Mouse (Mus musculus) midbrain, embryonic 12.5 days (tissue): ENCODE results near the gene Kif7. TPM values are rescaled to one million over a fixed set of nuclear protein-coding genes. Genes with fewer than 3 reads are reported as not detected.

Experiments
- ATAC-seq: fragments of 200-750 bp; cut with Nextera tagmentation; 2 replicates; pipeline ENCODE4 v1.8.0; 2017; ENCODE audit warnings: low read depth, moderate TSS enrichment, moderate library complexity; ENCODE audit not compliant: low FRiP score
- H3K27ac ChIP-seq: fragments of 300-500 bp; sonication (generic); replicated peaks from 2 replicates; pipeline ENCODE4 v1.5.1; 2016; ENCODE audit warnings: mild to moderate bottlenecking
- H3K27me3 ChIP-seq: fragments of 300-500 bp; sonication (generic); 2 replicates; pipeline ENCODE4 v1.6.1; 2016; ENCODE audit warnings: mild to moderate bottlenecking
- H3K36me3 ChIP-seq: fragments of 300-500 bp; sonication (generic); 2 replicates; pipeline ENCODE4 v1.6.1; 2016
- H3K4me1 ChIP-seq: fragments of 300-500 bp; sonication (generic); 2 replicates; pipeline ENCODE4 v1.6.1; 2016
- H3K4me2 ChIP-seq: fragments of 300-500 bp; sonication (generic); replicated peaks from 2 replicates; pipeline ENCODE4 v1.6.1; 2016; ENCODE audit warnings: mild to moderate bottlenecking, moderate library complexity
- H3K4me3 ChIP-seq: fragments of 300-500 bp; sonication (generic); 2 replicates; pipeline ENCODE4 v1.5.1; 2016; ENCODE audit warnings: mild to moderate bottlenecking
- H3K9ac ChIP-seq: fragments of 300-500 bp; sonication (generic); replicated peaks from 2 replicates; pipeline ENCODE4 v1.6.1; 2016; ENCODE audit warnings: mild to moderate bottlenecking, moderate library complexity
- H3K9me3 ChIP-seq: fragments of 300-500 bp; sonication (generic); 2 replicates; pipeline ENCODE4 v1.6.1; 2016; ENCODE audit warnings: mild to moderate bottlenecking
- WGBS: fragments of 180-500 bp; shearing (Covaris S2); methylation state at CpG from one replicate; pipeline ENCODE4 v1.1.7; 2016; 5-methylcytosine and 5-hydroxymethylcytosine counted together
- polyA plus RNA-seq: library from polyadenylated mRNA; unstranded; fragments of >200 nt; fragmentation: Nextera tagmentation; extraction: Ambion mirVana; gene quantifications from 2 replicates; pipeline ENCODE4 v1.2.1, GENCODE M21; 2016

The Kif7 gene
- polyA plus RNA-seq: 7.2 and 7.5 TPM in 2 replicates

DNA sequence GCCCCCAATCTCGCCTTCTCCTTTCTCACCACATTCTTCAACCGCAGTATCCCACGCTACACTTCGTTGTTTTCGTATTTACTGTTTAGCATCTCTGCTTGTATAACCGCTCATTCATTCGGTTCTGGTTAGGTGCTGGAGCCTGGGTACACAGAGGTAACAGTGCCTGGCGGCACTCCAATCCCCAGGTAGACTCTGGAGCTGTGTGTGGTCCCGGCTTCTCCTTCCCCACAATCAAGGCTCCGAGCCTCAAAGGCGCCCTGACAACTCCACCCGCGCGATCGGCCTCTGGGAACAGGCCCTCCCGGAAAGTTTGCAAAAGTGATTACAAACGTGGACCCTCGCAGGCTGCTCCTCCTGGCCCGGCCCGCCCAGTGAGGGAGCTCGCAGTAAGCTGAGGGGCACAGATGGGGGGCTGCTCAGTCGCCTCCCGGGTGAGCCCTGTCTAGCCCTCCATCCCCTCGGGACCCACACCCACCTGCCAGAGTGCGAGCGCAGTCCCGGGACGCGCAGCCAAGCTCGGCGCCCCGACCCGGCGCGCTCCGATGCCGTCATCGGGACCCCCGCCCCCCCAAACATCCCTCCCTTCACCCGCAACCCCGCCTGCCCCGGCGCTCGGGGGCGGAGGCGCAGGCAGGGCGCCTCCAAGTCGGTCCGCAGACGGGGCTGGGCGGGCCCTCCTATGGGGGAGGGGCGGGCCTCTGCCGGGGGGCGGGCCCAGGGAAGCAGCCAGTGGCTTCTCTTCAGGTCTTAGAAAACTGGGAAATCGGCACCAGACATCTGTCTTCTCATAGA, at the start of gene Kif7:
Kif7 (minus strand) TSS at position 534 of the 795 bp plus-strand sequence.
- Histone ChIP-seq H3K27ac (peak within 1 kb of the TSS; percentile 65), H3K4me2 (peak within 1 kb of the TSS; percentile 76), H3K36me3 (no peaks in the 10 kb centered on the region), H3K4me1 (peaks cover 23% of the 10 kb centered on the region), H3K27me3 (peaks cover 41% of the 10 kb centered on the region), H3K9ac (peak within 1 kb of the TSS; percentile 63), H3K9me3 (no peaks in the 10 kb centered on the region), H3K4me3 (peak within 1 kb of the TSS; percentile 52)
- 1% methylated on average over 54 of the region's 55 CpGs for WGBS
- peak; percentile 94 for ATAC-seq

DNA sequence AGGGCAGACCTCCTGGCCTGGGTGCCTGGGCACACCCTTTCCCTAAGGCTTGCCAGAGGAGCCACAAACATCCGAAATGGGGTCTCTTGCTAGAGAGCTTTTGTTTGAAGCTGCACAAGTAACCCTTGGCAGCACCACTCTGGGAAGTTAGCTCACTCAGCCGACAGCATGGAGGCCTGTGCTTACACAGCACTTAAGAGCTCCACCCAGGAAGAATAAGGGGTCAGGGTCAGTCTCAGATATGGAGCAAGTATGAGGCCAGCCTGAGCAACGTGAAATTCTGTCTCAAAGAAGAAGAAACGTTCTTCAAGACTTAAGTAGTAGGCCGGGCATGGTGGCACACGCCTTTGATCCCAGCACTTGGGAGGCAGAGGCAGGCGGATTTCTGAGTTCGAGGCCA, 46.6 kb upstream of the Kif7 start:
- no peaks in the 10 kb centered on the region for H3K4me1 ChIP-seq
- no peak overlapping the region for H3K27ac ChIP-seq
- no peaks in the 10 kb centered on the region for H3K36me3 ChIP-seq
- H3K4me2 ChIP-seq: no peak overlapping the region
- no peaks in the 10 kb centered on the region for H3K27me3 ChIP-seq
- no peak for ATAC-seq
- no peaks in the 10 kb centered on the region for H3K9me3 ChIP-seq
- WGBS: 82% methylated on average over 8 of the region's 8 CpGs
- H3K9ac ChIP-seq: no peak overlapping the region
- no peak overlapping the region for H3K4me3 ChIP-seq

DNA sequence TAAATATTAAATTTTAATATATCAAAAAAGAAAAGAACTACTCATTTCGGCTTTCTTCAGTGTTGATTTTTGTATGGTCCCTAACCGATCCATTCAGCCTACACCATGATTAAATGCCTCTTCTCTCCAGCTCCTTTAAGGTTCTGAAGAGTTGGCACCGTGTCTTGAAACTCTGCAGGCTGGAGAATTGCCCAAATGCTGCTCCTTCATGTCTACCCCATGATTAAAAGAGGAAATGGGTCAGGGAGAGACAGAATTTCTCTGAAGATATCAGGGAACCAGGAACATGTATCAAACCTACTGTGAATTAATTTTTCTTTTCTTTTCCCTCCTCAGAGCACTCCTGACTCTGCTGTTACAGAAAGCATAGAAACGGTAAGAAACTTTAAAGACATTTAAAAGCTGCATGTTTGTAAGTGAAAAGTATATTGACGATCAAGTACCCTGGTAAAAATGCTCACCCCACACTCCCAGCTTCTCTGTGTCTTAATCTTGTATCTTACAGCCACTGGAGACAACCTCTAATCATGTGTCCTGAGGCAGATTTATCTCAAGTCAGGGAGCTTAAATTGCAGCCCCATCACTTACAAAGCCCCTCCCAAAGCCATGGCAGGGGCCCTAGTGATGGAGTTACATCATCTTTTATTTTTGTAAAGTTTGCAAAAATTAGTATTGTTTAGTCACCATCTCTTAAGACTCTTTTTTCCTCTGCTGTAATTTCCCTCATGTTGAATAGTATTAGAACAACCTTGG, 45.8 kb upstream of the Kif7 start:
- 86% methylated on average over 5 of the region's 5 CpGs for WGBS
- H3K36me3 ChIP-seq: no peaks in the 10 kb centered on the region
- no peak overlapping the region for H3K27ac ChIP-seq
- H3K9ac ChIP-seq: no peak overlapping the region
- no peak overlapping the region for H3K4me2 ChIP-seq
- H3K4me3 ChIP-seq: no peak overlapping the region
- H3K4me1 ChIP-seq: no peaks in the 10 kb centered on the region
- no peaks in the 10 kb centered on the region for H3K27me3 ChIP-seq
- no peaks in the 10 kb centered on the region for H3K9me3 ChIP-seq
- ATAC-seq: no peak

DNA sequence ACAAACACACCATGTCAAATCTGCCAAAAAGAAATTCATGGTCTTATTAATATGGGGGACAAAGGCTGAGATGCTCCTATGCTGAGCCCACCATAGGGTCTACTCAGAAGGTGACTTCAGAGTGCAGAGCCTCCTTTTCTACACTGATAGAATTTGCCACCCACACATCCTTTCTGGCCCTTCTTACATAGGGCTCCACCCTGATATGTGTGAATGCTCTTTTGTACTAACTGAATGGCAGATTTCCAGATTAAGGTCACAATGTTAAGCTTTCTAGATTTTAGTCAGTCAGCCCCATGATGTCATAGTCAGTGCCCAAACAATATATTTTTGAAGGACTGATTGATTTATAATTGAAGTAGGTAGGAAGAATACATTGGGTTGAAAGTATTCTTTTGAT, 44.2 kb upstream of the Kif7 start:
- H3K4me1 ChIP-seq: no peaks in the 10 kb centered on the region

DNA sequence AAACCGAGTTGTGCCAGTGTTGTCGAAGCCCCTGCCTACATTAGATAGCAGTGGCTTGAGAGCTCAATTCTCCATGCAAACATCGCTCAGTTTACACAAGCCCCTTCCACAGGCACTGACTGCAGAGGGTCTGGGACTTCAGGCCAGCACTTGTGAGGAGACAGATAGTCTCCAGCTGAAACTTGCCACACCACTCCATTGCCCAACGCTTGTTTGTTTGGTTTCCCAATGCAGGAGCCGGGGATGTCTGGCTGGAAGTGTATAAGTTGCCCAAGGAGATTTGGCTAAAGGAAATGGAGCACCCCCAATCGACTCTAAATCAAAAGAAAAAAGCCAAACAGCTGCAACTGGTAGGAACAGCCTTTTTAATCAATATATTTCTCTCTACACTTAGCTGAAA, 42.7 kb upstream of the Kif7 start:
- WGBS: 83% methylated on average over 6 of the region's 6 CpGs
- no peak for ATAC-seq

More for the DNA sequence above, 44.2 kb upstream of the Kif7 start:
- Histone ChIP-seq H3K27ac (no peak overlapping the region), H3K4me2 (no peak overlapping the region), H3K9me3 (no peaks in the 10 kb centered on the region), H3K9ac (no peak overlapping the region), H3K27me3 (no peaks in the 10 kb centered on the region), H3K36me3 (no peaks in the 10 kb centered on the region), H3K4me3 (no peak overlapping the region)
- ATAC-seq: no peak

DNA sequence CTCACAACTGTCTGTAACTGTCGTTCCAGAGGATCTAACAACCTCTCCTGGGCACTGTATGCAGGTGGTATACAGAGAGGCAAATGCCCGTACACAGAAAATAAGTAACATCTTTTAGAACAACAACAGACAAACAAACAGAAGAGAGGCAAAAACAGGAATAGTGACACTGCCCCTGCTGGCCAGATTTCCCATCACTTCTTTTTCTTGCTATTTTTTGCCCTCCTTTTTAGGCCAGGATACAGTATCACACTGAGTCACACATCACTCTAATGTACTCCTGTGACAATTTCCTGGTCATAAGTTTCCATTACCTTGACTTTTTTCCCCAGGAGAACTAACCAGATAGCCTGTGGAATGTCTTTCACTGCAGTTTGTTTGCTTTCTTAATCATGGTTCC, 40.8 kb upstream of the Kif7 start:
- no peaks in the 10 kb centered on the region for H3K36me3 ChIP-seq
- 59% methylated on average over 2 of the region's 2 CpGs for WGBS

More for the DNA sequence above, 42.7 kb upstream of the Kif7 start:
- no peaks in the 10 kb centered on the region for H3K27me3 ChIP-seq
- no peaks in the 10 kb centered on the region for H3K36me3 ChIP-seq
- H3K9ac ChIP-seq: no peak overlapping the region
- no peak overlapping the region for H3K4me3 ChIP-seq
- no peak overlapping the region for H3K27ac ChIP-seq
- no peaks in the 10 kb centered on the region for H3K4me1 ChIP-seq
- H3K9me3 ChIP-seq: no peaks in the 10 kb centered on the region
- H3K4me2 ChIP-seq: no peak overlapping the region

DNA sequence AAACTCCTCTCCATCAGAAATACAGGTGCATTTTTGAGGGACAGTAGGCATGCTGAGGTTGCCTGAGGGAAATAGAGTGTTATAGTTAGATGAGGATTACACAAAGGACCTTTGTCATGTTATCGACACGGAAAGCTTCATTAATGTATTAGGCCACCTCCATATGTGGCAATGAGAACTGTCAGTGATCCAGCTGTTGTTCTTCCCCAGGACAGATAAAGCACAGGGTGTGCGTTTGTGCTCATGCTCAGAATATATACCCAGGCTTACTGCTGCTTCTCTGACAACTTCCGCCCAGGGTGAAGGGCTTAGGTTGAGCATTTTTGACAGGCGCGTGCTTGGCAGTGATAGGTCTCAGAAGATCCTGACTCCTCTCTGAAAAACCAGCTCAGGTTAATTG, 34.0 kb upstream of the Kif7 start:
- no peak overlapping the region for H3K4me3 ChIP-seq
- 84% methylated on average over 6 of the region's 6 CpGs for WGBS
- H3K9ac ChIP-seq: no peak overlapping the region
- no peaks in the 10 kb centered on the region for H3K36me3 ChIP-seq
- ATAC-seq: no peak
- H3K27me3 ChIP-seq: no peaks in the 10 kb centered on the region
- H3K4me1 ChIP-seq: no peaks in the 10 kb centered on the region
- H3K4me2 ChIP-seq: no peak overlapping the region
- no peaks in the 10 kb centered on the region for H3K9me3 ChIP-seq
- no peak overlapping the region for H3K27ac ChIP-seq

More for the DNA sequence above, 40.8 kb upstream of the Kif7 start:
- Histone ChIP-seq H3K9me3 (no peaks in the 10 kb centered on the region), H3K9ac (no peak overlapping the region), H3K4me1 (no peaks in the 10 kb centered on the region), H3K27ac (no peak overlapping the region), H3K4me3 (no peak overlapping the region), H3K4me2 (no peak overlapping the region), H3K27me3 (no peaks in the 10 kb centered on the region)
- ATAC-seq: no peak

DNA sequence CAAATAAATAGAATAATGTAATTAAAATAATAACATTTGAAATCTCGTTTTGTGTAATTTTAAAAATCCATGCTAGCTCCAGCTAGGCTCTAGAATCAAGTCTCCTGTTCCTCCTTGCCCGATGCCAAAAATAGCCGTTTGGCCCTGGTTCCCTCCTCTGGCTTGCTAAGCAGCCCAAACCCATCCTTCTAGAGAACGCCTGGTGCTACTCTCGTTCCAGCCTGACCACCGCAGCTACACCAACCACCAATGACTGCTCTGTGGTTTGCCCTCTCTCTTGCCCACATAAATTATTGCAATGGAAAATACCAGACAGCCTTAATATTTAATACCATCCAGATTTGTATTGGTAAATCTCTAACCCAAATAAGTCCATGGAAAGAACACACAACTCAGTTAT, 32.1 kb upstream of the Kif7 start:
- no peak overlapping the region for H3K9ac ChIP-seq
- no peaks in the 10 kb centered on the region for H3K27me3 ChIP-seq
- no peak for ATAC-seq
- H3K36me3 ChIP-seq: no peaks in the 10 kb centered on the region
- no peaks in the 10 kb centered on the region for H3K9me3 ChIP-seq
- H3K4me2 ChIP-seq: no peak overlapping the region
- H3K27ac ChIP-seq: no peak overlapping the region
- no peak overlapping the region for H3K4me3 ChIP-seq
- WGBS: 87% methylated on average over 6 of the region's 6 CpGs
- peaks cover 4% of the 10 kb centered on the region; the same call in 1 of the 2 replicates for H3K4me1 ChIP-seq

DNA sequence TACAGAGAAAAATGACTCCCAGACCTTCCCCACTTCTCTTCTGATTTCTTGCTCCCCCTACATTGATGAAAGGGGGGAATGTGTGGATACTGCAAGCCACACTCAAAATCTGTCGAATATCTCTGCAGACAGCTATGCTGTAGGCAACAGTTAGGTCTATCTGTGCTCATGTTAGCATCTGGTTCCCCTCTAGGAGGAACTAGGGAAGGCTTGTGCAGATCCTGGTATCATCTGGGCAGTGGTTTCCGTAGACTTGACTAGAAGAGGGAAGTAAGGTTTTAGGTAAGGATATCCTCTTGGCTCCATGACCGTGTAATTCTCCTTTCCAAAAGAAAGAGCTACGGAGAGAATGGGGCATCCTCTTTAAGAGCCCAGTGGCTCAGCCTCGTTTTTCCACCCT, 29.1 kb upstream of the Kif7 start:
- H3K27me3 ChIP-seq: no peaks in the 10 kb centered on the region
- WGBS: 80% methylated on average over 5 of the region's 5 CpGs
- peaks cover 4% of the 10 kb centered on the region; the same call in 1 of the 2 replicates for H3K4me1 ChIP-seq
- H3K4me3 ChIP-seq: no peak overlapping the region
- H3K9me3 ChIP-seq: no peaks in the 10 kb centered on the region
- no peak for ATAC-seq
- H3K4me2 ChIP-seq: no peak overlapping the region
- H3K36me3 ChIP-seq: no peaks in the 10 kb centered on the region
- no peak overlapping the region for H3K27ac ChIP-seq
- no peak overlapping the region for H3K9ac ChIP-seq

DNA sequence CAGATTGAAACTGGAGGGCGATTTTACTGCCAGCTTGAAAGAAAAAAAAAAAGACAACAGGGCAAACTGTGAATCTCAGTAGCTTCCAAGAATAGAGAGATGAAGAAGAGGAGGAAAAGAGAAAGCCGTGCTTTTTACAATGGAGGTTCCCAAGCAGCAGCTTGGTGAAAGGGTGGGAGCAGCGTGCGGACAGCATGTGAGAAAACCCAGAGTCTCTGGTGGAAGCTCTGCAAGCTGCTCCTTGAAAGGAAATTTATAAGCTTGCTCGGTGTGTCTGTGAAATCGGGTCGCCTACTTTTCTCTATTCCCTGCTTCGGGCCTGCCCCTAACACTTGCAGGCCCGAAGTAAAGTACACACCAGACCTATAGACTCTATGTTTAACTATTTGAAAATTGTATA, 28.5 kb upstream of the Kif7 start:
- H3K36me3 ChIP-seq: no peaks in the 10 kb centered on the region
- no peak overlapping the region for H3K4me2 ChIP-seq
- no peaks in the 10 kb centered on the region for H3K9me3 ChIP-seq
- H3K27me3 ChIP-seq: no peaks in the 10 kb centered on the region
- peaks cover 4% of the 10 kb centered on the region; the same call in 1 of the 2 replicates for H3K4me1 ChIP-seq
- no peak overlapping the region for H3K9ac ChIP-seq
- WGBS: 91% methylated on average over 9 of the region's 9 CpGs
- H3K27ac ChIP-seq: no peak overlapping the region
- ATAC-seq: no peak
- H3K4me3 ChIP-seq: no peak overlapping the region

DNA sequence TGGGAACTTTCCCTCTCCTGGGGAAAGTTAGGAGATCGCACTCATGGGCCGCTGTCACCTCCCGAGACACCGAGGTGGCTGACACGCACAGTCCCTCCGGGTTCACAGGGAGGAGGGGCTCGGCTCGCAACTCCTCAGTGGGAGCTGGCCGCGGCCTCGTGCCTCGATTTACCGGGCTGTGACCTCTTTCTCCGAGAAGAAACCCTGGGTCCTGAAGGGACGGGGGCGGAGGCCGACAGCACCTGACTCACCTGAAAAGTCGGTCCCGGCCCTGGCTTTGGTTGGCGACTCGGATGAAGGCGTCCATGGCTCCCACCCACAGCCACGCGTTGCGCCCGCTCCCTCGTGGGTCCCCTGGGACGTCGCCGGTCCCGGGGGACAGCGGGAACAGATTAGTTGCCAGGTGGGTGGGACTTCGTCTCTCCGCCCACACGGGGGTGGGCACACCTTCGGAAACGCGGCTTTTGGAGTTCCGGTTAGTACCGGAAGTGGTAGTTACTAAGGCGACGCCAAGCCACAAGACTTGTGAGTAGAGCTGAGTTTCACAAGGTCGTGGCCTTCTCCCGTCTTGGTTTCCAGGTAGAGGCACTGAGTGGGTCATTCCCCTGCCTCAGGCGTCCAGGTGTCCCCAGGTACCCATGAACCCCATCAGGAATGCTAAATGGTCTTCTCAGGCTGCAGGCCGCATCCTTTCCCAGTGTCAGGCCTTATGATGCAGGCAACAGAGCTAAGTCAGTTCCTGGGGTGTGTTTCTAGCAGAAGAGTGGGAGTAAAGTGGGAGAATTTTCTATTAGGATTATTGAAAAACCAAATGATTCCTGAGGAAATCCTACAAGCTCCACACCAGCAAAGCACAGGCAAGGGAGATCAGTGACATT, 27.4 kb upstream of the Kif7 start, which contains the start of the genes Pex11a and Wdr93:
Pex11a (minus strand) TSS at position 473 of the 878 bp plus-strand sequence.
Wdr93 (plus strand) TSS at position 505 of the 878 bp plus-strand sequence.
- Histone ChIP-seq H3K4me3 (peak within 1 kb of the TSS; percentile 64), H3K4me2 (peak within 1 kb of the TSS; percentile 91), H3K9ac (peak within 1 kb of the TSS; percentile 54), H3K36me3 (no peaks in the 10 kb centered on the region), H3K27ac (no peak within 1 kb of the TSS), H3K27me3 (no peaks in the 10 kb centered on the region), H3K4me1 (peaks cover 4% of the 10 kb centered on the region; the same call in 1 of the 2 replicates), H3K9me3 (no peaks in the 10 kb centered on the region)
- peak; percentile 84 for ATAC-seq
- WGBS: 2% methylated on average over 46 of the region's 46 CpGs
